Mouse (Mus musculus) cerebellum, adult 2 months (tissue): ENCODE measurements around the gene Cd7.

Experiments used
- CTCF ChIP-seq: fragments of 200-500 bp; IDR thresholded peaks from 2 replicates; pipeline ENCODE4 v1.5.1; 2011; ENCODE audit warnings: low read depth, mild to moderate bottlenecking, control low read depth, low read length, moderate library complexity, borderline replicate concordance; ENCODE audit not compliant: insufficient read depth
- POLR2A ChIP-seq: fragments of 200-500 bp; IDR thresholded peaks from 2 replicates; pipeline ENCODE4 v1.6.1; 2011; ENCODE audit warnings: low read length, control low read depth, borderline replicate concordance; ENCODE audit not compliant: insufficient read depth

DNA sequence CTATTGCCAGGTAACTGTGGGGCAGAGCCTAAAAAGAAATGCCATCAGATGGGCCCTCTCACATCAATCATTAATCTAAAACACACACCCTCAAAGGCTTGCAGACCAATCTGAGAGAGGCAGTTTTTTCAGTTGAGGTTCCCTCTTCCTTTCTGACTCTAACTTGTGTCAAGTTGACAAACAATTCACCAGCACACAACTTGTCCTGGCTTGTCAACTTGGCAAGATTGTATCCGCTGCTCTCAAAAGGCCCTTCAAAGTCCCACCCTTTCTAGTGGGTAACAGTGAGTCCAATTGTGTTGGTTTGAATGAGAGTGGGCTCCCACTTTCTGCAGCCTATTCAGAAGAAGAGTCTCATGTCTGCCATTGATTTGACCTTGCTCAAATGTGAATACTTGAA, 6.1 kb upstream of the Cd7 start:
- no peak for TF ChIP-seq CTCF
- no peak for TF ChIP-seq POLR2A
